Mouse (Mus musculus): ENCODE data around the gene Fam83f.
"Not testable (repeated sequence)": the region's sequence is repeated elsewhere in the genome, so short reads cannot be mapped to it uniquely, and the experiment has no call there.

Gene Fam83f

DNA sequence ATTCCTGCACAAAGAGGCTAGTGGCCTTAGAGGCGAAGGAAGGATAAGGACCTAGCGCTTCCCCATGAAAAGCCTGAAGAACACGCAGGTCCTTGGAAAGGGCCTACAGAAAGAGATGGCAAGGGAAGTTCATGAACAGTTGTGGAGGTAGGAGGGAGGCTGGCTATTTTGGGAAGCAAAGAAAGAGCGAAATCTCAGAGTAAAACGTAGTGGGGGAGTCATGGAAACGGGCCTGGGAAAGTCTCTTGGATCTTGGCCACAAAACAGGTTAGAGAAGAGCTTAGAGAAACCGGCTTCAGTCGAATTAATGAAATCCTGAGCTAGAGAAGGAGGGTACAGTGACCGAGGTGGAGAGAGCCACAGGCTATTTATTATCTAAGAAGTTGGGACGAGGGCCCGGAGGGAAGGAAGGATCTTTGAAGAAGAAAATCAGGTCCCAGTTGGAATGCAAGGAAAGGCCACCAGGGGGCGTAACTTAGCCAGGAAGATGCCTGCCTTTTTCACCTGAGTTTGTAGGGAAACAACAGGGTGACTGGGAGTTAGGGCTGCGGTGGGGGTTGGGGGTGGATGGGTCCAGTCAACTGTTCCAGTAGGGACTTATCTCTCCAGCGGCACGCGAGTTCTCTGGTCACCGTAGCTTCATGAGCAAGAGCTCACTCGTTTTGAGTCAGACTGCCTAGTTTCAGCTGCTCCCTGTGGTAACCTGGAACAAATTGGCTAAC lies 34.3 kb downstream of the Fam83f start:
- DNase-seq (ENCODE audit: low spot score) = peak; percentile 81

DNA sequence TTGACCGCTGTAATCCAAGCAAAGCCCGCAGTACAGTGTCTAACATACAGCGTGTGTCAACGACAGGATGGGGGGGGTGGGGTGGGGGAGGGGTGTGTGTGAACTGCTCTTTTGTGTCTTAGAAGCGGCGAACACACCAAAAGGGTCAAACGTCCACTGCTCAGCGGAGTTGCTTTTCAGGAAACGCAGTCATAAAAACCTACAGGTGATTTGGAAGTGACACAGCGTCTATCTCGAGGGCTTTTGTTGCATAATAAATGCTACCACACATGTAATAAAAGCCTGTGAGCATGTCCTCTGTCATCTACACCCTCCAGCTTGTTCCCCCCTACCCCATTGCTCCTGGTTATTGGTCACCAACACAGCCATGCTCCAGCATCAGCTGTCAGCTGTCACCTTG lies 34.9 kb downstream of the Fam83f start:
- no peak for DNase-seq (ENCODE audit: low spot score)

DNA sequence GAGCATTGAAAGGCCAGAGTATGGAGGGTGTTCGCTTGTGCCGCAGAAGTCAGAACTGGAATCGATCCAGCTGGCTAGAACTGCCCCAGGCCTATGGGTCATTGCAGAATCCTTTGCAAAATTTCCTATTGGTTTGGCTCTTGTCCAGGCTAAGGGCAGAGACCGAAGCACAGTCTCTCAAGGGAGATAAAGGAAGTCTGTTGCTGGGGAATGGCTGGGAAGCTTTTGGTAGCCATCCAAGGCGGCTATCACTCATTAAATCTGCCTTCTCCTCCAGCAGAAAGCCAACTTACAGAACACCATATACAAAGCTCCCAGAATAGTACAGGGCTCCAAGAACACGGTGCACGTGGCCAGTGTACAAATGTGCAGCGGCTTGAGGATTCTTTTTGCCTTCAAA lies 35.4 kb downstream of the Fam83f start:
- no peak for DNase-seq (ENCODE audit: low spot score)

DNA sequence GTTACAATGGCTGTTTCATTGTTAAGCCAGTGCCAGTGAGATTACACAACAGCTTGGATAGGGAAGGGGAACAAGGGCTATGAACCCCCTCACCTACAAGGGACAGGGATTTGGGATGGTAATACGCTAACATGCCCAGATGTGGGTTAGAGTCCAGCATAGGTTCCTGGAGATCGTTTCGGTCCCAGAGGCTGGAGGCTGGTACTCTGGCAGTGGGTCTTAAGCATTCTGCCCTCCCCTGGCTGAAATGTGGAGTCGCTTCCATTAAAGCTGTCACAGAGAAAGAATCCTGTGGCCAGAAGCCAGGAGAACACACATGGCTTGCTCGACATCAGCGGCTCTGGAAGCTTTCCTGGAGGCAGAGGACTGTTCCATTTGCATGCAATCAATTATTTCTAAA lies 37.9 kb downstream of the Fam83f start:
- no peak for DNase-seq (ENCODE audit: low spot score)

DNA sequence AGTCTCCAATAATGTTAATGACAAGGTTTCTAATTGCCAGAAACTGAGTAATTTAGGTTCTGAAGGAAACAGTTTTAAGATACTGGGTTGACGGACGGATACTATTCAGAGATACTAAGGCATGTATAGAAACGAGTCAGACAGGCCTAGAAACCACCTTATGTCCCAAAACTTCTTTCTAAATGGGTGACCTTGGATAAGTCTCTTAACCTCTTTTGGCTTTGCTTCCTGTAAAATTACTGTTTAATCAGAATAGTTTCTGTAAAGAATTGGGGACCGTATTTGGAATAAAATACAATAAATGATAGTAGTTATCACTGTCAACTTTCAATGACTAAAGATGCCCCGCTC lies 38.6 kb downstream of the Fam83f start:
- no peak for DNase-seq (ENCODE audit: low spot score)

DNA sequence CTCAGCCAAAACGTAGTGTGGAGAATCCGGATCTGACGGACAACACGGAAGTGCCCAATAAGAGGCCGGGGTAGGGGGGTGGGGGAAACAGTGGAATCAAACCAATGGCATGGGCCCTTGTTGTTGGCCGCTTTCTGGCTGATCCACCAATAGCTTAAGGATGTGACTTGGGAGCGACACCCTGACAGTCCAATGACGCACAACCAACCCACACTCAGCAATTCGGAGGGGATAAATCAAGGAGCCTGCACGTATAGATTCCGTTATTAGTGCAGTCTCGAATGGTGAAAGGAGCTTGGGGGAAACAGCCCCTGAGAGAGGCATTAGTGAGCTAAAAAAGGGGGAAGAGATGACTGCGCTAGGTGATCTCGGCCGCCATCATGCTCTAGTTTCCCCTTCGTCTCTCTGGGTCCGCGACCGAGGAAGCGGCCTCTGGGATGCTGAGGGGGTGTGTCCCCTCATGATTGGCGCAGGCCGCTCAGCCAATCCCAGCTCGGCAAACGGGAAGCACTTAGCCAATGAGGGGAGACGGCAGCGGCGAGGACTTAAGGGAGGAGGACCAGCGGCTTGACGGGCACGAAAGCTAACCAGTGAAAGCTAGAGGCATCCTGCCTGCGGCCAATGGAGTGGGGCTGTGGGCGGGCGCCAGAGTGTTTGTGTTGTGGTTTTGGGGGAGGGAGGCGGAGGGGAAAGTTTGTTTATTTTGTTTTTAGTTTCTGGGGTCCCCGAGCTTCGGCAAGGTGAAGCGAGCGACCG lies 39.1 kb downstream of the Fam83f start, which contains the start of gene Tnrc6b:
Gene Tnrc6b (plus strand): TSS at position 706 of the 756 bp plus-strand sequence.
- DNase-seq (ENCODE audit: low spot score) = peak; percentile 99

DNA sequence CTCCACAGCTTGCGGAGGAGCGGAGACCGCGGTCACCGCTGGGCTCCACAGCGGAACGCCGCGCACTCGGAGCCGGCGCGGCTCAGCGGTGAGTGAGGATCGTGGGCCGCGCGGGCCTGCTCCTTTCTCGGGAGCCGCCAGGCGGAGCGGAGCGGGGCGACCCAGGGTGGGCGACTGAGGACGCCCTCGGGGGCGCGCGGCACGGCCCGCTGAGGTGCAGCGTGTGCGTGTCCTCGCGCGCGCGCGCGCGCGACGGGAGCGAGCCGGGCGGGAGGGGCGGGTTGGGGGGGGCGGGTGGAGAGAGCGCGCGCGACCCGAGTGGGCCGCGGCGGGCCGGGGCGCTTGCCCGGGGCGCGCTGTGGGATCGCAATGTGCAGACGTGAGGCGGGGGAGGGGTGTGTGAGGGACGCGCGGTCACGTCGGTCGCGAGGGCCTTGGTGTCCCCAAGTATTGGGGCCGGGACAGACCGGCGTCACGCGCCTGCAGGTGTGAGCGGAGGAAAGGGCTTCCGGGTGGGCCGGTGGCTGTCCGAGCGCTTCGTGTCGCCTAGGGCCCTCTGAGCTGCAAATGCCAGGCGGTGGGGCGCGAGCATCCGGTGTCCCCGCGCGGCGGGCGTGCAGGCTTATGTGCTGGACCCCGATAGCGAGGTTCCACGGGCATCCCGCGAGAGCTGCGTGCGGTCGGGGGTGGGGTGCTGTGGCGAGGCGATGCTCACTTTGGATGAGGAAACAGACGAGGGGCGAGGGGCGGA lies 39.9 kb downstream of the Fam83f start:
- DNase-seq (ENCODE audit: low spot score) = no peak

DNA sequence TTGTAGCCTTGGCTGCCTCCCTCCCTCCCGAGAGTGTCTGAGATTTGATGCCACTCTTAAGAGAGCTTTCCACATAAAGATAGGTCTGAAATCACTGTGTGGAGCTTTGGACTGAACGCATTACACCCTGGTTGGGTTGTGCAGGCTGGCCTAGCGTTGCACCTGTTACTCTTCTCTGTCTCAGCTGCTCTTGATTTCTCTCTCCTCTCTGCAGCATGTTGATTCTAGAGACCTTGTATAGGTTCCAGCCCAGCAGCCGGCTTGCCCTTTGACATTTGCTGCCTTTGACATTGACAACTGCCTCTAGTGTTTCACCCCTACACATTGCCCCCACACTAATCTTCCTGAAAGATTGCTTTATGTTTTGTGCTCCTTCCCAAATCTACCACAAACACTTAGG lies 42.7 kb downstream of the Fam83f start:
- no peak for DNase-seq (ENCODE audit: low spot score)

DNA sequence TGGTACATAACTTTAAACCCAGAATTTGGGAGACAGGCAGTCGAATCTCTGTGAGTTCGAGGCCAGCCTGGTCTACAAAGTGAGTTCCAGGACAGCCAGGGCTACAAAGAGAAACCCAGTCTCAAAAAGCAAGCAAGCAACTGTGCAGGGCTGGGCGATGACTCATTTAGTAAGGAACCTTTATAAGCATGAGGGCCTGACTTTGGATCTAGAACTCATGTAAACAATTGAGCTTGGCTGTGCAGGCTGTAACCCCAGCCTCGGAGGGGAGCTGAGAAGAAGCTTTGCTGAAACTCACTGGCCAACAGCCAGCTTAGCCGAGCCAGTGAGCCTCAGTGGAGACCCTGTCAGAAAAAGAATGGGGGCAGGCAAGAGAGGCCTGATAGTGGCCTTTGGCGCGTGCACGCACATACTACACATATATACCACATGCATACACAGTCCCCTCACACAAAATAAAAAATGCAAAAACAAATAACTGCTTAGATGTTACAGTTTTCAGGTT lies 45.0 kb downstream of the Fam83f start:
- DNase-seq (ENCODE audit: low spot score) = no peak

DNA sequence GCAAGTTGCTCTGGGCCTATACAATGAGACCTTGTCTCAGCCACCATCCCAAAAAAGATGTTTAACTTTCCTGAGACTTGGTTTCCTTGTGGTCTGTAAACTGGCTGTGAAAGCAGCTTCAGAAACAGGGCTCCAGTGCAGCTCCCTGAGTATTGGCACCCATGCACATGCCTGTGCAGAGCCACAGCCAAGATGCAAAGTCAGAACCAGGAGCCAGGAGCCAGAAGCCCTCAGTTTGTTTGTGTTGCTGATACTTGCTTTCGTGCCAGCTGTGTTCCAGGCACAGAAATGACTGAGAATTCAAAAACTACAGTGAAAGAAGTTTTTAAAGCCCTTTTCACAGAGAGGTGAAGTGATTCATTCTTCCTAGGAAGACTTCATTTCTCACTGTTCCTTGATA lies 45.8 kb downstream of the Fam83f start:
- no peak for DNase-seq (ENCODE audit: low spot score)

DNA sequence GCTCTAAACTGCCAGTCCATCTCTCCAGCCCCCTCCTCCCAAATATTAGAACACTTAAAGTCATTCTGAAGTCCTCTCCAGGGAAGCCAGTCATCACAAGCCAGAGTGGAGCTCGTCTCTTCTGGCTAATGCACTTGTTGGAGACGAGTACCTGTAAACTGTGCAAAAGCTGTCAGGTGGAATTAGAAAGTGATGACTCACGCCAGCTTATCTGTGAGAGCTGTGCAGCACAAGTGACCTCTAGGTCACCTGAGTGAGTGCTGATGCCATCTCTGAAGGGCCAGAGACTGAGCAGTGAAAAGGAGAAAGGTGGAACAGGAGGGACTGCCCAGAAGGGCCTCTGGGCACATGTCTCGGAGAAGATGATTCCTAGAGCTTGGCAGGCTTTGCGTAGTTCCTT lies 48.6 kb downstream of the Fam83f start:
- no peak for DNase-seq (ENCODE audit: low spot score)

DNA sequence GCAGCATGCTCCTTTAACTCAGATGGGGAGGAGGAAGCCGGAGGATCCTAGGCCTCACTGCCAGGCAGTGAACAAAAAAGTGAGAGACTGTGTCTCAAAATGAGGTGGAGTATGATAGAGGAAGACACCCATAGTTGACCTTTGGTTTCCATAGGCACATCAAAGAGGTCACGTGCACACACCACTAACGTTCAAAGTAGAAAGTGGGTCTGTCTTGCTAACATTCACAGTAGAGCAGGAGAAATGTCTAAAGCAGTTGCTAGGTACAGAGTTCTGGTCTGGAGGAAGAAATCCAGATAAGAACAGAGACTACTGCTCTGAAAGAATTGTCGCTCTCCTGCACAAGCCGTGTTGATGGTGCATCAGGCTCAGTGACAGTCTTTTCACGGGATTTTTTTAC lies 50.2 kb downstream of the Fam83f start:
- DNase-seq (ENCODE audit: low spot score) = no peak

DNA sequence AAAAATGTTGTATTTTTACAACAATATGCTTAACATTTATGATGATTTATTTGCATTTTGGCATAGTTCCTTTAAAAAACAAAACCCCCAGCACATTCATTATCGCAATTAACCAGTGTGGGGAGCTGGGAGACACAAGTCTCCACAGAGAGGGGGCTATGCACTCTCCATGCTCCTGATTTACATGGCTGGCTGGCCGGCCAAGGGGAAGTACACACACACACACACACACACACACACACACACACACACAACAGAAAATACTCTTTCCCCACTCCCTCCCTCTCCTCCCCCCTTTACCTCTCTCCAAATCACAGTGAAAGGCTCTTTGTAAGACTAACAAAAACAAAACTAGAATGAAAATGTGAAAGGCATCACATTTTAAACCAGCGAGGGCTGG lies 50.7 kb downstream of the Fam83f start:
- no peak for DNase-seq (ENCODE audit: low spot score)

DNA sequence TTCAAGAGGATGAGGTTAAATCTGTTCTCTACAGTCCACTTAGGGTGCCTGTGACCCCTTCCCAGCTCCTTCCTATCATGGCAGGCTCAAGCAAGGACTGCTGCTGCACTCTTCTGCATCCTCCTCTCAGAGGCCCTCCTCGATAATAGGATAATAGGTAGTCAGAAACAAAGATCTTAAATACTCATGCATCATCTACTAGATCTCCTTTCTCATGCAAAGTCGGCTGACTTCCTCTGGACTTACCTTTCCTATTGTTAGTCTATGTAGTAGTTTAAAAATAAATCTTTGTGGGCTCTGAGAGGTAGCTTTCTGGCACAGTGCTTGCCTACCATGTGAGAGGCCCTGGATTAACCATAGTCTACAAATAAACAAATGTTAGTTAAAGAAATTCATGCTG lies 57.8 kb downstream of the Fam83f start:
- no peak for DNase-seq (ENCODE audit: low spot score)

DNA sequence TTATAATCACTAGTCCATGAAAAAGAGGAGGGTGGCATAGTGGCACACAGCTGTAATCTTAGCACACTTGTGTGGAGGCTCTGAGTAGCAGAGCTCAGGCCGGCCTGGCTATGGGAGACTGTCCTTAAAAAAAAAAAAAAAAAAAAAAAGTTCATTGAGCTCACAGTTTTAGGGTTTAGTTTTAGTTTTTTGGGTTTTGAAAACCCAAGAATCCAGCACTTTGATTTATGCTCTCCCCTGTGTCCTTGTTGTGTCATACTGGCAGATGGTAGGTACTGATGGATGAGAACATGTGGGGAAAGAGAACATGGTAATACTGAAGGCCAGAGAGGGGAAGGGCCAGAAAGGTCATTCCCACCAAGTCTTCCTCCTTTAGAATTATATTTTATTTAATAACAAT lies 59.4 kb downstream of the Fam83f start:
- DNase-seq (ENCODE audit: low spot score) = no peak

DNA sequence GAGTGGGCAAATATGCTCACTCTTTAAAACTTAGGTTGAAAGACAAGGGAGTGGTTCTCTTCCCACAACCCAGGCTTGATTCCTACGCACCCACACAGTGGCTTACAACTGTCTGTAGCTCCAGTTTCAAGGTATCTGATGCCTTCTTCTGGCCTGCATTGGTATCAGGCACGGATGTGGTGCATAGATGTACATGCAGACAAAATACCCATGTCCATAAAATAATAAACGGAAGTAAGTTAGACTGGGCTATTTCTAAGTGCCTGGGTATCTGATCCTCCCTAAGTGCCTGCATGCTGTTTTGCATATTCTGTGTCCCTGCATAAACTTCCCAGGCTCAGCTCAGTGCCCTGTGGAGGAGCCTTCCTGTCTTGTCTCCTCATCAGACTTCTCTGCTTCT lies 59.9 kb downstream of the Fam83f start:
- no peak for DNase-seq (ENCODE audit: low spot score)

DNA sequence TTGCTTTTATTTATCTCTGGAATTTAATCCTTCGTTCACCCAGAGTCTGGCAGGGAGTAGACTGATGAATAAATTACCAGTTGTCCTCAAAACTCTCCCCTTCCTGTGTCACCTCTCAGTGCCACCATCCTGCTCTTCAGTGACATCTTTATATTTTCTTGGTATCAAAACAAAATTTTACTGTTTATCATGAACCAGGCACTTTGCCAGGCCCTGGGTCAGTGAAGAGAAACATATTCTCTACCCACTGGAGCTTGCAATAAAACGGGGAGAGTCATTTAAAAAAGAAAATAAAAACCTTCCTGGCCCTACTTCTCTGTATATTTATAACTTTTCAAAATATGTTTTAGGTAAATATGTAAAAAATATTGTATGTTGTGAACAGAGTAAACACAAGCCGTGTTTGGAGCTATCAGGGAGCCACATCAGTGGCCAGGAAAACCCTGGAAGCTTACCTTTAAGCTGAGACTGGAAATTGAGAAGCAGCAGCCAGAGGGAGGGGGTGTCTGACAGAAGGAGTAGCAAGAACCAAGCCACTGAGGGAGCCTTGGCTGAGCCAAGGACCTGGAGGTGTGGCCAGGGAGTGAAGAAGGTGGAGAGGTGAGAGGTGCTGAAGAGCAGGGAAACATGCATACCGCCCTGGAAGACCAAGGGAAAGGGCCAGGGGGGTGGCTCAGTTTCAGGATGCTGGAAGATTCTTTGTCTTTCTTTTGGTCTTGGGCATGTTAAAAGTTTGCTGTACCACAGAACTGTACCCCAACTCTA lies 60.8 kb downstream of the Fam83f start:
- no peak for DNase-seq (ENCODE audit: low spot score)

DNA sequence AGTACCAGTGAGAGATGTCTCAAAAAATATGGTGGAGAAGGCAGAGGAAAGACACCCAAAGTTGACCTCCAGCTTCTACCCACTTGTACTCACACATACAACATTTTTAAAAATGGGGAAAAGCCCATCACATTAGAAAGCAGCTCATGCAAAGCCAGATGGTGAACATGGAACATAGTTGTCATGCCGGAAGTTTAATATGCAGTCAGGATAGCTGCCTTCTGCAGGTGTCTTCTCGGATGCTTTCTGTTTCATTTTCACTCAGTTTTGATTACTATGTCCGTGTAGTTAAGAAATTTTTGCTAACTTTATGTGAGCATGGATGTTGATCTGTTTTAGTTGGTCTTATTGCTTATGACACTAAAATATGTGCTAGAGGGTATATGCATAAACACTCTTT lies 63.7 kb downstream of the Fam83f start:
- no peak for DNase-seq (ENCODE audit: low spot score)

DNA sequence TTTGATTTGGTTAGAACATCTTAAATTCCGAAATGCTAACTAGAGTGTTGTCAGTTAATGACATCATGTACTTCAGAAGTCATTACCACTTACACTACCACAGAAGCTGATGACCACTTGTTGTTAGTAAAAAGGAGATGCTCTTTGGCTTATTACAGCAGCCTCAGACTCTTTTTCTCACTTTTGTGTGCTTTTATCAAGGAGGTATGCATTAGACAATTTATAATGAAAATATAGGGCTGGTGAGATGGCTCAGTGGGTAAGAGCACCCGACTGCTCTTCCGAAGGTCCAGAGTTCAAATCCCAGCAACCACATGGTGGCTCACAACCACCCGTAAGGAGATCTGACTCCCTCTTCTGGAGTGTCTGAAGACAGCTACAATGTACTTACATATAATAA lies 64.1 kb downstream of the Fam83f start:
- not testable (repeated sequence) for DNase-seq (ENCODE audit: low spot score)

DNA sequence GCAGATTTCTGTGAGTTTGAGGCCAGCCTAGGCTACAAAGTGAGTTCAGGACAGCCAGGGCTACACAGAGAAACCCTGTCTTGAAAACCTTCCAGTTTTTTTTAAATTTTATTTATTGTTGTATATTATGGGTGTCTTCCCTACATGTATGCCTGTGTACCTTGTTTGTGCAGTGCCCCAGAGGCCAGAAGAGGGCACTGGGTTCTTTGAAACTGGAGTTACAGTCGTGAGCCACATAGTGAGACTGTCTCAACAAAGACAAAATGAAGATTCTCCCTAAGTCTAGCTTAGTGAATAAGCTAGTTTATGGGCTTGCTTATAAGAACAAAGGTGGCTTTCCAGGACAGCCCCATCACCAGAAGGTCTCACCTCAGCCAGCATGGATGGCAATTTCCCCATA lies 64.9 kb downstream of the Fam83f start:
- DNase-seq (ENCODE audit: low spot score) = no peak

DNA sequence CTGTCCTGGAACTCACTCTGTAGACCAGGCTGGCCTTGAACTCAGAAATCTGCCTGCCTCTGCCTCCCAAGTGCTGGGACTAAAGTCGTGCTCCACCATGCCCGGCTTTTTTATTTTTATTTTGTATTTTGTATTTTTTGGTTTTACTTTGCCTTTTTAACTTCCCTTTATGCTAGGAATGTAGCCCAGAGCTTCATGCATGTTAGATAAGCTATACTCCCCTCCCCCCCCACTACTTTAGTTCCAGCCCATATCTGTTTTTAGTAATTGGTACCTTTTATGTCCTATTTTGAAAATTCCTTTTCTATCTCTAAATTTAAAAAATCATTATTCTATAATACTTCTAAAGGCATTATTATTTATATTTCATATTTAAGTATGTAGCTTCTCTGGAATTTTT lies 66.6 kb downstream of the Fam83f start:
- DNase-seq (ENCODE audit: low spot score) = no peak

DNA sequence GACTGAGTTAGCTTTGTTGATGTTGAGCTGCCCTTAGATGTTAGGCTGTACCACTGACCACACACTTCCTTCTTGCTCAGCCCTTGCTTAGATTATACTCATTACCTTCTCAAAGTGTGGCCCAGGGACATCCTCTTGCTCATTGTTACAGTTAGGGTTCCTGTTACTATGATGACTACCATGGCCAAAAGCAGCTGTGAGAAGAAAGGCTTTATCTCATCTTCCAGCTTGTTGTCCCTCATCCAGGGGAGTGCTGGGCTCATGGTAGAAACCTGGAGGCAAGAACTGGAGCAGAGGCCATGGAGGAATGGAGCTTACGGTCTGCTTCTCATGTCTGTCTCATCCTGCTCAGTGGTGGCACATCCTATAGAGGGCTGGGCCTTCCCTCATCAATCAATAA lies 68.3 kb downstream of the Fam83f start:
- DNase-seq (ENCODE audit: low spot score) = no peak

All from c-Kit-positive CD71-positive TER-119-positive erythroid progenitor cells, embryonic 14.5 days (primary cell).